Mouse (Mus musculus) megakaryocyte, embryonic 14.5 days (primary cell): Measurements from ENCODE around the gene Bpifc.

ENCODE experiments used
- FLI1 ChIP-seq: IDR thresholded peaks from 2 replicates; pipeline ENCODE4 v1.6.1; 2012; ENCODE audit warnings: low read length, inconsistent platforms, mixed read lengths
- GATA1 ChIP-seq: IDR thresholded peaks from 3 replicates; pipeline ENCODE4 v1.6.1; 2012; ENCODE audit warnings: mixed read lengths, low read length, inconsistent platforms, borderline replicate concordance

GRCm38 (mm10) chr10:85972915-85973314, 38.8 kb downstream of the Bpifc start:
- no peak for TF ChIP-seq GATA1
- TF ChIP-seq FLI1 = no peak
